Mouse (Mus musculus) intestine, embryonic 15.5 days (tissue): ENCODE data around the gene Casq1. TPM values are rescaled to one million over a fixed set of nuclear protein-coding genes. Genes with fewer than 3 reads are reported as not detected.

Experiments used
- ATAC-seq: fragments of 200-750 bp; cut with Nextera tagmentation; 2 replicates; pipeline ENCODE4 v1.8.0; 2017; ENCODE audit warnings: moderate TSS enrichment, moderate library complexity
- H3K27ac ChIP-seq: fragments of 300-500 bp; sonication (generic); 2 replicates; pipeline ENCODE4 v1.5.1; 2015; ENCODE audit warnings: mild to moderate bottlenecking, inconsistent platforms
- H3K27me3 ChIP-seq: fragments of 300-500 bp; sonication (generic); replicated peaks from 2 replicates; pipeline ENCODE4 v1.6.1; 2015; ENCODE audit warnings: inconsistent platforms
- H3K36me3 ChIP-seq: fragments of 300-500 bp; sonication (generic); 2 replicates; pipeline ENCODE4 v1.6.1; 2015; ENCODE audit warnings: inconsistent platforms
- H3K4me1 ChIP-seq: fragments of 300-500 bp; sonication (generic); replicated peaks from 2 replicates; pipeline ENCODE4 v1.6.1; 2015; ENCODE audit warnings: inconsistent platforms
- H3K4me2 ChIP-seq: fragments of 300-500 bp; sonication (generic); replicated peaks from 2 replicates; pipeline ENCODE4 v1.6.1; 2015; ENCODE audit warnings: mild to moderate bottlenecking, inconsistent platforms
- H3K4me3 ChIP-seq: fragments of 300-500 bp; sonication (generic); replicated peaks from 2 replicates; pipeline ENCODE4 v1.5.1; 2015; ENCODE audit warnings: inconsistent platforms
- H3K9ac ChIP-seq: fragments of 300-500 bp; sonication (generic); 2 replicates; pipeline ENCODE4 v1.6.1; 2015; ENCODE audit warnings: inconsistent platforms
- H3K9me3 ChIP-seq: fragments of 300-500 bp; sonication (generic); 2 replicates; pipeline ENCODE4 v1.6.1; 2016; ENCODE audit warnings: inconsistent platforms
- WGBS: fragments of 180-500 bp; shearing (Covaris S2); methylation state at CpG from one replicate; pipeline ENCODE4 v1.1.7; 2015; 5-methylcytosine and 5-hydroxymethylcytosine counted together
- polyA plus RNA-seq: library from polyadenylated mRNA; unstranded; fragments of >200 nt; fragmentation: Nextera tagmentation; extraction: Ambion mirVana; gene quantifications from 2 replicates; pipeline ENCODE4 v1.2.1, GENCODE M21; 2015

The Casq1 gene
- polyA plus RNA-seq, 1 experiment from 2014 or later: 18.4 TPM

DNA sequence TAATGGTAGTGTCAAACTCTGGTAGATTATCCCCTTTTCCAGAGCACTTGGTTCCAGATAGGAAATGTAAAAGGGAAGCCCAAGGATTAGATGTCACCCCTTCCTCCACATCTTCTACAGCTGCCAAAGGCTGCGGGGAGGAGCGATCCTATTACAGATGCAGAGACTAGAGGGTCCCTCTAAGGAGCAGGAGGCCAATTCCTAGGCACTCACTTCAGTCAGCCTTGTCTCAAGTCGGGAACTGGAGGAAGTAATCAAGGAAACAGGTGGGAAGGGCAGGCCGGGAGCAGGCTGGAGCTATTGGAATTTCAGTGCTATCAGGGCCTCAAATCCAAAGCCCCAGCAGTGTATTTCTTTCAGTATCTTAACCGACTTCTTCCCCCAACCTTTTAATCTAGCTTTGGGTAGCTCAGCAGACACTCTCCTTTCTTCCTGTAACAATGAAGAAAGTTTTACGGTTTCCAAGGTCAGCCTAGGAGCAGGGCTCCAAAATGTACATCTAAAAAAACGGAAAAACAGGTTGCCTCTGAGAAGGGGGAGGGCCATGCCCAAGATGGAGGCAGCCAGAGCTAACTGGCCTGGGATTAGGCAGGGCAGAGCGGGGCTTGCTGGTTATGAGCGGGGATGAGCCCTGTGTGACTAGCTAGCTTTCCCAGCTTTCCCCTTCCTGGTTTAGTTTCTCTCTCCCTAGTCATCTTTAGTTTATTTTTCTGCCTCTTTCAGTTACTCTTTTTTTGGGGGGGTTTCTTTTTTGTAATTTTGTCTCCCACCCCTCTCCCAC lies 15.4 kb downstream of the Casq1 start:
- Histone ChIP-seq H3K4me2 (peak overlapping the region; percentile 72; the same call in 1 of the 2 replicates), H3K27me3 (no peaks in the 10 kb centered on the region), H3K9me3 (no peaks in the 10 kb centered on the region), H3K36me3 (peaks cover 10% of the 10 kb centered on the region; the same call in 1 of the 2 replicates), H3K4me1 (peaks cover 57% of the 10 kb centered on the region), H3K4me3 (no peak overlapping the region), H3K27ac (peak overlapping the region; percentile 58), H3K9ac (0 out of 2 replicates have a peak overlapping the region, but pooled peaks have one; percentile 13)
- ATAC-seq: no peak
- 42% methylated on average over 9 of the region's 9 CpGs for WGBS

DNA sequence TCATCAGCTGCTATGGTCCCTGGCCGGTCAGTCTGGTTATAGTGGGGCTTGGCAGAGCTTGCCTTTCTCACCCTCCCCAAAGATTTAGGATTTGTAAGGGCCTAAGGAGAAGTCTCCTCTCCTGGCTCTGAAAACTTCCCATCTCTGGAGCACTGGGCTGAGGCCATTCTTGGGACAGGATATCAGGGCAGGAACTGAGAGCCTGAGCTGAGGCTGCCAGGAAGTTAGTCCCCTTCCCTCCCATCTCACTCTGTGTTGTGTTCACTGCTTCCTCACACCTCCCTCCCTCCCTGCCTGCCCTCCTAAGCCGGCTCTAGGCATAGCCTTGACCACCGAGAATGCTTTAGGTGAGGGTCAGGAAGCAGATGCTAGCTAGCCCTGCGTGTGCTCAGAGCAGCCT lies 16.1 kb downstream of the Casq1 start:
- Histone ChIP-seq H3K9ac (0 out of 2 replicates have a peak overlapping the region, but pooled peaks have one; percentile 13), H3K4me3 (no peak overlapping the region), H3K27me3 (no peaks in the 10 kb centered on the region), H3K36me3 (peaks cover 11% of the 10 kb centered on the region), H3K27ac (peak overlapping the region; percentile 45), H3K4me1 (peaks cover 57% of the 10 kb centered on the region), H3K4me2 (0 out of 2 replicates have a peak overlapping the region, but pooled peaks have one; percentile 3), H3K9me3 (no peaks in the 10 kb centered on the region)
- 21% methylated on average over 4 of the region's 4 CpGs for WGBS
- ATAC-seq: no peak

DNA sequence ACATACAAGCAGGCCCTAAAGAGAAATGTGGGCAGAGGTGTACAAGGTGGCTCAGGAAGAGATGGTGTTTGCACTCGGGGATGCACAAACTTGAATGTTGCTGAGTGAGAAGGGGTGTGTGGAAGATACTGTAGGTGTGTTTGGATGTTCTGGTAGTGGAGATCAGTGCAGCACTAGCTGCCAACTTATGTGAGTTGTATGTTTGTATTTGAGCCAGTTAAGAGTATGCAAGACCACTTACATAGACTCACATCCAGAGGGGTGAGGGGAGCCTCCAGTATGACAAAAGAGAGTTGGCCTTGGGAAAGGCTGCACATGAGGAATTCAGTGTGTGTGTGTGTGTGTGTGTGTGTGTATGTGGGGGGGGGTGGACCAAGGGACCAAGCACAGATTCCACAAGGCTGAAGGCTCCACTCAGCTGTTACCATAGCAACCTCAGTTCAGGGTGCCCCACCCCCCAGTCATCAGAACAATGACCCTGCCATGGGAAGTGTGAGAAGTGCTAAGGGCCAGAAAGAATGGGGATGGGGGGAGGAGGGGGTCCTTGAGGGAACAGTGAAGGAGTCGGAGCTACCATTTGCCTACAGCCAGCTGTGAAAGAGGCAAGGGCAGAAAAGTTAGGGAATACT lies 16.7 kb downstream of the Casq1 start:
- Histone ChIP-seq H3K4me2 (0 out of 2 replicates have a peak overlapping the region, but pooled peaks have one; percentile 3), H3K4me1 (peaks cover 57% of the 10 kb centered on the region), H3K36me3 (peaks cover 17% of the 10 kb centered on the region), H3K27me3 (no peaks in the 10 kb centered on the region), H3K4me3 (no peak overlapping the region), H3K27ac (peak overlapping the region; percentile 45), H3K9me3 (no peaks in the 10 kb centered on the region), H3K9ac (no peak overlapping the region)
- no peak for ATAC-seq
- WGBS: 27% methylated on average over 2 of the region's 2 CpGs

DNA sequence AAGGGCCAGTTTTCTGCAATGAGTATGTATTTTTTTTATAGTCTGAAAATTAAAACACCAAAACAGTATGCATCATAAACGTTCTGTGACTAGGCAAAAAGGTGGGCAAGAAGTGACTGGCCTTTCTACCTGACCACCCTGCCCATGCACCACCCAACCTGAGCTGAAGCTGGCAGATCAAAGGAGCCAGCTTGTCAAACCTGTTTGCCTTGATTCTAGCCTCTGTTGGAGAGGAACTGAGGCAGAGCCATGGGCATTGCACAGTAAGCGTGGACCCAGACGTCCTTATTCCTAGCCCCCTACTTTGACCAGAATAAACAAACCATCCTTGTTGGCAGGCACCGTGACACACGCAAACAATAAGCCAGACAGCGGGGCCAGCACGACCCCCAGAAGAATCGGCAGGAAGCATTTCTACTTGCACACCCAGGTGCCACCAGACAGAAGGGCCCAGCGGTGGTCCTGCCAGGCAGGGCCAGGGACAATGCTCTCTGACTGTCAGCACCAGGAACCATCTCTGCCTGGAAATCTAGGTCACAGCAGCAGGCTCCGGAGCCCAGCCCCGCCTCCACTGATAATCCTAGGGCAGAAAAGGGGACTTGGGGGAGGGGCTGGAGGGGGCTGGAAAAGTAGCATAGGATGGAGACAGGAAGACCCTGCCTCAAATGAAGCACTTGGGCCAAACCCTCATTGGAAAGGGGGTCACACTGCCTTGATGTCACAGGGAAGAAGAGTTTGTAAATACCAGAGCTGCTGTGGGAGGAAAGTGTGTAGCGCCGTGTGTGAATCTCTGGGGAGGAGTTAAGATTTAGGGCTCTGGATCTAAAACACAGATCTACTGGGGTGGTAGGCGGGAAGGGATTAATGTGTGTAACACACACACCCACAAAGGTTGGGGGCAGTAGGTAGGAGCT lies 17.4 kb downstream of the Casq1 start:
- Histone ChIP-seq H3K27me3 (no peaks in the 10 kb centered on the region), H3K4me1 (peaks cover 53% of the 10 kb centered on the region), H3K4me3 (no peak overlapping the region), H3K9me3 (no peaks in the 10 kb centered on the region), H3K36me3 (peaks cover 25% of the 10 kb centered on the region), H3K9ac (0 out of 2 replicates have a peak overlapping the region, but pooled peaks have one; percentile 10), H3K4me2 (no peak overlapping the region; the same call in 1 of the 2 replicates), H3K27ac (peak overlapping the region; percentile 45; the same call in 1 of the 2 replicates)
- ATAC-seq: no peak
- 22% methylated on average over 14 of the region's 14 CpGs for WGBS

DNA sequence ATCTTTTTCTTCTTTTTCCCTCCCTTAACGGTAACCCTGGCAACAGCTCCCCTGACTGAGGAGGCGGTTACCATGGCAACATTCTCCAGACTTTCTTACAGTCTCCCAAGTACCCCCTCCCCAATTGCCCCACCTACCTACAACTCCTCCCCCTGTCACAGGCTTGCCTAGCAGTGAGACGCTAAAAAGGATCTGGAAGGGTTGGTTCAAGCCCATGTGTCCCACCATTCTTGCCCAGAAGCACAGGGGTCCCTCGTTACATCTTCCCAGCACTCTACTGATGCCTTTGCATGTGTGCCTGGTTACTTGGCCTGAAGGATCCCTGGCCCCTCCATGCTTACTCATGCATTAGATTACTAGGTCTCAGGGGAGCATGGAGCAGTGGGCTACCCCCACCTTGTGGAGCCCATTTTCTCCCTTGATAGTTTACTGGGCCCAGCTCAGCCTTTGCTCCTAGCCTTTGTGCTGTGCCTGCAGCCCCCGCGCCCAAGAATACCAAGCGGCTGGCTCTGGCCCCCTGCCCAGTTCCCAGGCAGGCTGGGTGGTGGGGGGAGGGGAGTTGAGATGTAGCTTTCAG lies 18.7 kb downstream of the Casq1 start:
- ATAC-seq: no peak
- H3K4me3 ChIP-seq: no peak overlapping the region
- H3K36me3 ChIP-seq: peaks cover 36% of the 10 kb centered on the region
- WGBS: 56% methylated on average over 7 of the region's 7 CpGs
- 0 out of 2 replicates have a peak overlapping the region, but pooled peaks have one; percentile 7 for H3K27ac ChIP-seq
- peaks cover 46% of the 10 kb centered on the region for H3K4me1 ChIP-seq
- no peak overlapping the region for H3K4me2 ChIP-seq
- no peaks in the 10 kb centered on the region for H3K27me3 ChIP-seq
- no peaks in the 10 kb centered on the region for H3K9me3 ChIP-seq
- H3K9ac ChIP-seq: no peak overlapping the region

DNA sequence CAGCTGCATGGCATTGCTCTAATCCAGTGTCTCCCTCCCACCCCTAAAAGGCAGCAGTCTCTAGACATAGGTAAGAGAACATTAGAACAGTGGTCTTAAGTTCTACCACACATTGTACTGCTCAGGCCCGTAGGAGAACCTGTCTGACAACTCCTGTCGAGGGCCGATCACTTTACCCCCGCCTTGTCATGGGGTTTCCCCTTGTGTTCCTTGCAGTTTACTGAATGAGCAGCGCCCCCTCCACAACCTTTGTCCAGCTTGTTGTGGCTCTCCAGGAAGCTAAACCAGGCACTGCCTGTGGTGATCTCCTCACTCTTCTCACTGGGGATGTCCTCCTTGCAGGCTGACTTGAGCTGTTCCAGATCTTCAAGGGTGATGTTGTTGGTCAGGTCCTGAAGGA lies 19.5 kb downstream of the Casq1 start:
- no peak overlapping the region for H3K27ac ChIP-seq
- H3K9me3 ChIP-seq: no peaks in the 10 kb centered on the region
- peaks cover 43% of the 10 kb centered on the region for H3K36me3 ChIP-seq
- no peaks in the 10 kb centered on the region for H3K27me3 ChIP-seq
- peak; percentile 52; the same call in 1 of the 2 replicates for ATAC-seq
- no peak overlapping the region for H3K4me2 ChIP-seq
- peaks cover 41% of the 10 kb centered on the region for H3K4me1 ChIP-seq
- H3K9ac ChIP-seq: no peak overlapping the region
- H3K4me3 ChIP-seq: no peak overlapping the region
- 63% methylated on average over 5 of the region's 5 CpGs for WGBS

DNA sequence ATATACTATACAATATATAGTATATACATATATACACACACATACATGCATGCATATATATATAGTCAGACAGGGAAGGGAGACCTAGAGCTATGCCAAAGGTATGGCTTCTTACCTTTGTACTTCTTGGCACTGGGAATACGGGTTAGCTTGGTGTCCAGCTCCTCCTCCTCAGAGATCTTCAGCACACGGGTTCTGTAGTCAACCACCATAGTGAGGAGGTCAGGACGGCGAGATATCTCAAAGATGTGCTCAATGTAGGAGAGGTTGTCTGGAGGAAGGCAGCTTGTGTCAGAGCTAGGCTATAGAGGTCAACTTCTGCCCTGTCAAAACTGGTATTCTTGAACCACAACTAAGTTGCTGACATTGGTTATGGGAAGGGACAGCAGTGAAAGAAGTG lies 20.7 kb downstream of the Casq1 start:
- Histone ChIP-seq H3K27ac (no peak overlapping the region), H3K4me3 (no peak overlapping the region), H3K36me3 (peaks cover 45% of the 10 kb centered on the region), H3K9me3 (no peaks in the 10 kb centered on the region), H3K27me3 (no peaks in the 10 kb centered on the region), H3K4me1 (peaks cover 33% of the 10 kb centered on the region), H3K9ac (no peak overlapping the region), H3K4me2 (no peak overlapping the region)
- ATAC-seq: no peak
- WGBS: 88% methylated on average over 4 of the region's 4 CpGs

DNA sequence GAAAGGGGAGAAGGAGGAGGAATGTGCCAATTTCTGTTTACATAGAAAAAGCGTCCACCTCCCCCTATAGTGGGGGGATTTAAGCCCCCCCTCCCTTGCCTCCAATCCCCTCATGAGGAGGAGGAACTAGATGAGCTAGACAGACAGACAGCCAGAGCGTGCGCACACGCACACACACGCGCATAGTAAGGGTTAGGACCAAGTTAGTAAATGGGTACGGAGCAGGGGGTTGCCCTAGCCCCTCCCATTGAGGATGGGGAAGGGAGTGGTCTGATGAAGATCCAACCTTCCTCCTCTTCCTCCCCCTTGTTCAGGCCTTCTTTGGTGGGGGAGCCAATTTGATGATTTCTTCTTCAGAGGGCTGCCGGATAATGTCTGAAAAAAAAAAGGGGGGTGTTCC lies 21.4 kb downstream of the Casq1 start:
- 87% methylated on average over 8 of the region's 8 CpGs for WGBS
- H3K9ac ChIP-seq: no peak overlapping the region
- H3K4me3 ChIP-seq: no peak overlapping the region
- no peak overlapping the region for H3K27ac ChIP-seq
- peaks cover 47% of the 10 kb centered on the region for H3K36me3 ChIP-seq
- H3K4me2 ChIP-seq: no peak overlapping the region
- no peaks in the 10 kb centered on the region for H3K9me3 ChIP-seq
- ATAC-seq: no peak
- H3K27me3 ChIP-seq: no peaks in the 10 kb centered on the region
- peaks cover 26% of the 10 kb centered on the region for H3K4me1 ChIP-seq

DNA sequence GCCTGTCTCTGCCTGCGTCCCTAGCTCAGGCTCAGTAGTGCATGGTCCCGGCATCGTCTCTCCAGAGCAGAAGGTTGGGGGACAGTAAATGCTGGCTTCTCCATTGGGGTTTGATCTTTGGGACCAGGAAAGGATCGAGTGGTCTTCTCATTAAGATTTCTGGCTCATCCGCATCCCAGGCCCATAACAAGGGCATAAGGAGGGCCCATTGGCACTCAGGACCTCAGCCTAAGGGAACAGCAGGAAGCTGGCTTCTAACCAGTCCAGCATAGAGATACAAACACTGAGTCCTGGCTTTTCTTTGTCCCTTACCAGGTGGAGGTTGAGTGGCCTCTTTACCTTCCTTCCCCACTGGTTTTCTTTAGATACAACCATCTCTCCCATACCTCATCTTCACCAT lies 21.8 kb downstream of the Casq1 start:
- no peak for ATAC-seq
- Histone ChIP-seq H3K4me2 (no peak overlapping the region), H3K27me3 (no peaks in the 10 kb centered on the region), H3K27ac (no peak overlapping the region), H3K4me3 (no peak overlapping the region), H3K9me3 (no peaks in the 10 kb centered on the region), H3K36me3 (peaks cover 47% of the 10 kb centered on the region), H3K4me1 (peaks cover 22% of the 10 kb centered on the region), H3K9ac (no peak overlapping the region)
- 83% methylated on average over 5 of the region's 5 CpGs for WGBS

DNA sequence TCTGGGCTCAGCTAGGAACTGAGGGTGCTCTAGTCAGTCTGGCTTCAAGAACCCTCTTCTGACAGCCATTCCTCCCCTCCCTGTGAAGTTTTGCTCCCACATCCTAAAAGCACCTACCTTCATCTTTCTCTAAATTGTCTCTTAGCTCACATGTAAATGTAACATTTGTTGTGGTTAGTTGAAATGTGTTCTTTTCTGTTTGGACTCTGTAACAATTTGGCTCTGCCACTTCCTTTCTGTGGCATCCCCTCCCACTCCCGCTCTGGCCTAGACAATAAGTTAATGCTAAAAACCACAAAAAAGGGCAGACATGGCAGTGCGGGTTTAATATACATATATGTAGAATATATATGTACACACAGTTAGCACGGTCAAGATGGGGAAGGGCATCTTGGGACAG lies 22.5 kb downstream of the Casq1 start:
- Histone ChIP-seq H3K4me2 (no peak overlapping the region), H3K4me3 (no peak overlapping the region), H3K9ac (no peak overlapping the region), H3K4me1 (peaks cover 15% of the 10 kb centered on the region), H3K27me3 (no peaks in the 10 kb centered on the region), H3K27ac (no peak overlapping the region), H3K9me3 (no peaks in the 10 kb centered on the region), H3K36me3 (peaks cover 54% of the 10 kb centered on the region)
- 87% methylated on average over 3 of the region's 3 CpGs for WGBS
- ATAC-seq: no peak

DNA sequence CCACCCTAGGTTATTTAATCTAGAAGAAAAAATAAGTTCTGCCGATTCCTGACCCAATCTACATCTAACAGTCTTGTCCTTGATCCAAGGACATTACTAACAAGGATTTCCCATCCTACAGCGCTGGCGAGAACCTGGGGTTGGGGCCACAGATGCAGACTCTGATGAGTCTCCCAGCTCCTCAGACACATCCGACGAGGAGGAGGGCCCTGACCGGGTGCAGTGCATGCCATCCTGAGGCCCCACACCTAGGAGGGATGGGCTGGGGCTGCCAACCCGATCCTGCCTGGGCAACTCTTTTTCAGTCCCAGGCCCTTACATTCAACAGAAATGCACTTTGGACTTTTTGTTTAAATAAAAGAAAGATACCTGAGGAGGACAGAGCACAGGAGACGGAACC lies 25.2 kb downstream of the Casq1 start:
- no peak overlapping the region for H3K27ac ChIP-seq
- no peaks in the 10 kb centered on the region for H3K27me3 ChIP-seq
- WGBS: 68% methylated on average over 8 of the region's 8 CpGs
- H3K9ac ChIP-seq: no peak overlapping the region
- no peak overlapping the region for H3K4me3 ChIP-seq
- peaks cover 62% of the 10 kb centered on the region for H3K36me3 ChIP-seq
- H3K4me1 ChIP-seq: peaks cover 2% of the 10 kb centered on the region; the same call in 1 of the 2 replicates
- H3K4me2 ChIP-seq: no peak overlapping the region
- H3K9me3 ChIP-seq: no peaks in the 10 kb centered on the region
- ATAC-seq: peak; percentile 54
